Mouse (Mus musculus) E14TG2a.4 (cell line): ENCODE results near the gene Hoxd4.

Source experiments
- CTCF ChIP-seq: conservative IDR thresholded peaks from 2 replicates; pipeline ENCODE4 v1.5.1; 2014; ENCODE audit warnings: low read length
- NANOG ChIP-seq: IDR thresholded peaks from 2 replicates; pipeline ENCODE4 v1.6.1; 2014; ENCODE audit warnings: borderline replicate concordance, low read length, mixed read lengths
- POU5F1 ChIP-seq: IDR thresholded peaks from 2 replicates; pipeline ENCODE4 v1.6.1; 2014; ENCODE audit warnings: low read length, borderline replicate concordance

DNA sequence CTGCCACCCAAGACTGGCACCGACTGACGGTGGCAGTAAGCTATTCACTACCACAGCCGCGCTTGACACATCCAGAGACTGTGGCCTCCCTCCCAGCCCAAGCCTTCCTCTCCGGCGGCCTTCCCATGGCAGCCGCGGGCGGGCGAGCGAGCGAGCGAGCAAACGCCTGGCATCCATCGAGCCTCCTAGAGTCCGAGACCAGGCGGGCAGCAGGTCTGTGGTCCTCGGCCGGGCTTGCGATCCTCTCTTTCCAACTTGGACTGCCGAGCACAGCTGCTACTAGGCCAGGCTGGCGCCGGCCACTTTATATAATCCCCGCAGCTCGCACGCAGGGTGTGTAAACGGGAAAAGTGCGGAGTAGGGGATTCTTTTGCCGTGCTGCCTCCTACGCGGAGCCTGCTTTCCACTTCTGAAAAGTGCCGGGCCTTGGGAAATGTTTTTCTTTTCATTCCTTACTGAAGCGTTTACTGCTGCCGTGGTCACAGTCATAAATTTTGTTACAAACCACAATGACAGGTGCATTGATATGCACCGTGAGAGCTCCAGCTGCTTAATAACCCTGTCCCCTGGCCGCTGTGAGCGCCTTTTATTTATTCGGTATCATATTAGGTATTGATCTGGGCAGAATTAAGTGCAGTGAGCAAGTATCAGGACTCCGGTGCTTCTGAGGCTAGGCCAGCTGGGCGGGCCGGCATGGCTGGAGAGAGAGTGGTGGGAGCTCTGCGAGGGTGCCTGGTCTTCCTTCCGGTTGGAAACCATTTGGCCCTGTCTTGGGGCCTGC is 28.8 kb downstream of the Hoxd4 start:
- TF ChIP-seq CTCF, result no peak
- no peak for TF ChIP-seq NANOG
- no peak for TF ChIP-seq POU5F1
